In genomic region chr3:92825808-92826207, GRCm38 (mm10) we compare ENCODE assay signal across 35 mouse cellular contexts. TPM values are rescaled to one million over a fixed set of nuclear protein-coding genes. Genes with fewer than 3 reads are reported as not detected.
A peak's percentile ranks its signal among the peaks of the same experiment; 100 is the strongest.
DNase-seq lines count a peak whose midpoint lies in the region; ATAC-seq and TF ChIP-seq lines count a peak whose summit lies in the region.
"Had no signal": no experiment of that assay in that cellular context is flagged by ENCODE, and none has a peak within 500 bp of the region (broad histone marks: within the 10 kb centered on the region; RNA-seq: fewer than 3 reads in every experiment).

No protein-coding gene starts in this region.

- TF ChIP-seq CTCF in heart, postnatal 0 days (IDR thresholded peaks at IDR 0.05; ENCODE audit: low read depth), result peak; percentile 18
- peak; percentile 46 for TF ChIP-seq CTCF in layer of hippocampus, adult 2 months (conservative IDR thresholded peaks at IDR 0.05)

- H3K27ac ChIP-seq in heart, postnatal 0 days (ENCODE audit: low read depth), result no peak overlapping the region
- H3K27ac ChIP-seq in layer of hippocampus, adult 2 months, result no peak overlapping the region
- no peak overlapping the region for H3K27ac ChIP-seq in forebrain, embryonic 10.5 days
- H3K27ac ChIP-seq: embryonic facial prominence, embryonic 12.5 days; heart, embryonic 13.5 days; hindbrain, embryonic 12.5 days; kidney, embryonic 15.5 days; limb, embryonic 15.5 days; liver, embryonic 14.5 days; lung, embryonic 15.5 days; midbrain, embryonic 15.5 days; neural tube, embryonic 13.5 days had no signal

- H3K4me3 ChIP-seq in heart, postnatal 0 days (ENCODE audit: low read depth, low read length), result no peak overlapping the region
- H3K4me3 ChIP-seq in layer of hippocampus, adult 2 months, result no peak overlapping the region
- H3K4me3 ChIP-seq in forebrain, embryonic 10.5 days, result no peak overlapping the region
- H3K4me3 ChIP-seq: embryonic facial prominence, embryonic 12.5 days; erythroblast, embryonic 14.5 days; heart, embryonic 13.5 days; hindbrain, embryonic 12.5 days; kidney, embryonic 15.5 days; limb, embryonic 15.5 days; lung, embryonic 15.5 days; midbrain, embryonic 15.5 days; myocyte; neural tube, embryonic 13.5 days had no signal

- no peak for TF ChIP-seq EP300 in heart, postnatal 0 days (IDR thresholded peaks at IDR 0.05; ENCODE audit: low read depth)

- no peaks in the 10 kb centered on the region for H3K4me1 ChIP-seq in heart, postnatal 0 days (ENCODE audit: control insufficient read depth, insufficient read depth)
- H3K4me1 ChIP-seq in forebrain, embryonic 10.5 days, result no peaks in the 10 kb centered on the region
- H3K4me1 ChIP-seq: embryonic facial prominence, embryonic 12.5 days; heart, embryonic 13.5 days; hindbrain, embryonic 12.5 days; kidney, embryonic 15.5 days; limb, embryonic 15.5 days; lung, embryonic 15.5 days; midbrain, embryonic 15.5 days; neural tube, embryonic 13.5 days had no signal

- no peak overlapping the region for H3K9ac ChIP-seq in heart, postnatal 0 days (replicated peaks; ENCODE audit: low read depth, low read length)
- H3K9ac ChIP-seq: embryonic facial prominence, embryonic 12.5 days; heart, embryonic 13.5 days; hindbrain, embryonic 12.5 days; kidney, embryonic 15.5 days; limb, embryonic 15.5 days; liver, embryonic 14.5 days; lung, embryonic 15.5 days; midbrain, embryonic 15.5 days; neural tube, embryonic 13.5 days had no signal

- no peaks in the 10 kb centered on the region for H3K27me3 ChIP-seq in heart, postnatal 0 days (ENCODE audit: control insufficient read depth, insufficient read depth, low read length)
- no peaks in the 10 kb centered on the region for H3K27me3 ChIP-seq in forebrain, embryonic 10.5 days (ENCODE audit: poor library complexity, severe bottlenecking)
- H3K27me3 ChIP-seq: embryonic facial prominence, embryonic 12.5 days; heart, embryonic 13.5 days; hindbrain, embryonic 12.5 days; kidney, embryonic 15.5 days; limb, embryonic 15.5 days; lung, embryonic 15.5 days; midbrain, embryonic 15.5 days; neural tube, embryonic 13.5 days had no signal

- no peak overlapping the region for H3K4me2 ChIP-seq in heart, postnatal 0 days (ENCODE audit: low read depth, low read length)
- H3K4me2 ChIP-seq: embryonic facial prominence, embryonic 12.5 days; heart, embryonic 13.5 days; hindbrain, embryonic 12.5 days; kidney, embryonic 15.5 days; limb, embryonic 15.5 days; lung, embryonic 15.5 days; midbrain, embryonic 15.5 days; neural tube, embryonic 13.5 days had no signal

- no peaks in the 10 kb centered on the region for H3K36me3 ChIP-seq in heart, postnatal 0 days (replicated peaks; ENCODE audit: control insufficient read depth, insufficient read depth, low read length)
- no peaks in the 10 kb centered on the region for H3K36me3 ChIP-seq in forebrain, embryonic 10.5 days (replicated peaks)
- H3K36me3 ChIP-seq: embryonic facial prominence, embryonic 12.5 days; heart, embryonic 13.5 days; hindbrain, embryonic 12.5 days; kidney, embryonic 15.5 days; limb, embryonic 15.5 days; lung, embryonic 15.5 days; midbrain, embryonic 15.5 days; neural tube, embryonic 13.5 days had no signal

- no peak for DNase-seq in heart, postnatal 0 days (ENCODE audit: low spot score)
- no peak for DNase-seq in heart, adult 9 months (ENCODE audit: low spot score in 2 of 2)
- no peak for DNase-seq in layer of hippocampus, adult 2 months (ENCODE audit: low spot score in 2 of 2)
- no peak for DNase-seq in layer of hippocampus, adult 9-10 months (ENCODE audit: low spot score)
- peak; percentile 8 for DNase-seq in 416B (ENCODE audit: low read depth)
- peak; percentile 1 for DNase-seq in brain, adult 2 months (ENCODE audit: low read depth, low spot score)
- DNase-seq in forebrain, embryonic 10.5 days (ENCODE audit: extremely low spot score, low spot score), result no peak
- DNase-seq: adrenal gland, postnatal 36 days; cerebellum, adult 11 months; cerebellum, postnatal 10 days; gastrocnemius, postnatal 14 days; heart, adult 18-20 months; layer of hippocampus, postnatal 36 days; lung, postnatal 4 days; right cerebral cortex, postnatal 4 days; thymus, postnatal 25 days had no signal

- no peak for ATAC-seq in heart, postnatal 0 days (ENCODE audit: insufficient read depth, low read depth)
- ATAC-seq: forebrain, embryonic 14.5 days; inflammation-experienced regulatory T-cells, adult 6 months; midbrain, embryonic 15.5 days had no signal

- WGBS in heart, postnatal 0 days, result 19% methylated on average over 1 of the region's 1 CpGs
- 39% methylated on average over 1 of the region's 1 CpGs for WGBS in forebrain, embryonic 10.5 days

- H3K9me3 ChIP-seq in heart, postnatal 0 days (replicated peaks; ENCODE audit: control insufficient read depth, low read length), result no peaks in the 10 kb centered on the region
- no peaks in the 10 kb centered on the region for H3K9me3 ChIP-seq in forebrain, embryonic 10.5 days
- H3K9me3 ChIP-seq: embryonic facial prominence, embryonic 12.5 days; heart, embryonic 13.5 days; hindbrain, embryonic 12.5 days; kidney, embryonic 15.5 days; limb, embryonic 15.5 days; lung, embryonic 15.5 days; midbrain, embryonic 15.5 days; neural tube, embryonic 13.5 days had no signal

RNA-seq across cellular contexts. Expression of gene Kprp, which starts 1.2 kb away (rescaled TPM):
- total RNA-seq in heart, postnatal 0 days (2014; rRNA removed; ENCODE audit: low replicate concordance), result not detected in 2 replicates
- polyA plus RNA-seq in heart, postnatal 0 days (2015; fragmentation: Nextera tagmentation; extraction: Ambion mirVana), result not detected in 2 replicates
- not detected for total RNA-seq in layer of hippocampus, adult 2 months (2021)
- not detected in 2 replicates for polyA plus RNA-seq in forebrain, embryonic 10.5 days (2016; fragmentation: Nextera tagmentation; extraction: Ambion mirVana)
- total RNA-seq: adrenal gland, adult 18-20 months; adrenal gland, postnatal 36 days; gastrocnemius, postnatal 14 days; heart, adult 18-20 months; heart, postnatal 25 days; layer of hippocampus, postnatal 36 days; left cerebral cortex, postnatal 36 days; megakaryocyte-erythroid progenitor cell, adult 5-6 weeks had no signal
- polyA plus RNA-seq: C2C12; embryonic facial prominence, embryonic 12.5 days; erythroblast, embryonic 14.5 days; forebrain, embryonic 14.5 days; heart, embryonic 13.5 days; hindbrain, embryonic 12.5 days; inflammation-experienced regulatory T-cells, adult 6 months; kidney, embryonic 15.5 days; liver, embryonic 14.5 days; lung, embryonic 15.5 days; midbrain, embryonic 15.5 days; myocyte; neural tube, embryonic 13.5 days; stomach, embryonic 14.5 days had no signal

RNA-seq across cellular contexts. Expression of gene Lce1k, which starts 18.1 kb away (rescaled TPM):
- not detected in 2 replicates for total RNA-seq in heart, postnatal 0 days (2014; rRNA removed; ENCODE audit: low replicate concordance)
- polyA plus RNA-seq in heart, postnatal 0 days (2015; fragmentation: Nextera tagmentation; extraction: Ambion mirVana), result not detected in 2 replicates
- not detected for total RNA-seq in layer of hippocampus, adult 2 months (2021)
- not detected in 2 replicates for polyA plus RNA-seq in forebrain, embryonic 10.5 days (2016; fragmentation: Nextera tagmentation; extraction: Ambion mirVana)
- total RNA-seq: adrenal gland, adult 18-20 months; adrenal gland, postnatal 36 days; gastrocnemius, postnatal 14 days; heart, adult 18-20 months; heart, postnatal 25 days; layer of hippocampus, postnatal 36 days; left cerebral cortex, postnatal 36 days; megakaryocyte-erythroid progenitor cell, adult 5-6 weeks had no signal
- polyA plus RNA-seq: C2C12; embryonic facial prominence, embryonic 12.5 days; erythroblast, embryonic 14.5 days; forebrain, embryonic 14.5 days; heart, embryonic 13.5 days; hindbrain, embryonic 12.5 days; inflammation-experienced regulatory T-cells, adult 6 months; kidney, embryonic 15.5 days; limb, embryonic 15.5 days; liver, embryonic 14.5 days; lung, embryonic 15.5 days; midbrain, embryonic 15.5 days; myocyte; neural tube, embryonic 13.5 days; stomach, embryonic 14.5 days had no signal

RNA-seq across cellular contexts. Expression of gene Lce1l, which starts 25.3 kb away (rescaled TPM):
- total RNA-seq in heart, postnatal 0 days (2014; rRNA removed; ENCODE audit: low replicate concordance), result not detected in 2 replicates
- not detected in 2 replicates for polyA plus RNA-seq in heart, postnatal 0 days (2015; fragmentation: Nextera tagmentation; extraction: Ambion mirVana)
- not detected for total RNA-seq in layer of hippocampus, adult 2 months (2021)
- polyA plus RNA-seq in forebrain, embryonic 10.5 days (2016; fragmentation: Nextera tagmentation; extraction: Ambion mirVana), result not detected in 2 replicates
- total RNA-seq: adrenal gland, adult 18-20 months; adrenal gland, postnatal 36 days; gastrocnemius, postnatal 14 days; heart, adult 18-20 months; heart, postnatal 25 days; layer of hippocampus, postnatal 36 days; left cerebral cortex, postnatal 36 days; megakaryocyte-erythroid progenitor cell, adult 5-6 weeks had no signal
- polyA plus RNA-seq: C2C12; embryonic facial prominence, embryonic 12.5 days; erythroblast, embryonic 14.5 days; forebrain, embryonic 14.5 days; heart, embryonic 13.5 days; hindbrain, embryonic 12.5 days; inflammation-experienced regulatory T-cells, adult 6 months; kidney, embryonic 15.5 days; liver, embryonic 14.5 days; lung, embryonic 15.5 days; midbrain, embryonic 15.5 days; myocyte; neural tube, embryonic 13.5 days; stomach, embryonic 14.5 days had no signal

RNA-seq across cellular contexts. Expression of gene Lce1j, which starts 35.5 kb away (rescaled TPM):
- total RNA-seq in heart, postnatal 0 days (2014; rRNA removed; ENCODE audit: low replicate concordance), result not detected in 2 replicates
- polyA plus RNA-seq in heart, postnatal 0 days (2015; fragmentation: Nextera tagmentation; extraction: Ambion mirVana), result not detected in 2 replicates
- total RNA-seq in layer of hippocampus, adult 2 months (2021), result not detected
- polyA plus RNA-seq in forebrain, embryonic 10.5 days (2016; fragmentation: Nextera tagmentation; extraction: Ambion mirVana), result not detected in 2 replicates
- total RNA-seq: adrenal gland, adult 18-20 months; adrenal gland, postnatal 36 days; gastrocnemius, postnatal 14 days; heart, adult 18-20 months; heart, postnatal 25 days; layer of hippocampus, postnatal 36 days; left cerebral cortex, postnatal 36 days; megakaryocyte-erythroid progenitor cell, adult 5-6 weeks had no signal
- polyA plus RNA-seq: C2C12; embryonic facial prominence, embryonic 12.5 days; erythroblast, embryonic 14.5 days; forebrain, embryonic 14.5 days; heart, embryonic 13.5 days; hindbrain, embryonic 12.5 days; inflammation-experienced regulatory T-cells, adult 6 months; kidney, embryonic 15.5 days; liver, embryonic 14.5 days; lung, embryonic 15.5 days; midbrain, embryonic 15.5 days; myocyte; neural tube, embryonic 13.5 days; stomach, embryonic 14.5 days had no signal

RNA-seq across cellular contexts. Expression of gene 2310050C09Rik, which starts 44.2 kb away (rescaled TPM):
- total RNA-seq in heart, postnatal 0 days (2014; rRNA removed; ENCODE audit: low replicate concordance), result not detected in 2 replicates
- polyA plus RNA-seq in heart, postnatal 0 days (2015; fragmentation: Nextera tagmentation; extraction: Ambion mirVana), result not detected in 2 replicates
- total RNA-seq in layer of hippocampus, adult 2 months (2021), result not detected
- not detected in 2 replicates for polyA plus RNA-seq in forebrain, embryonic 10.5 days (2016; fragmentation: Nextera tagmentation; extraction: Ambion mirVana)
- total RNA-seq: adrenal gland, adult 18-20 months; adrenal gland, postnatal 36 days; gastrocnemius, postnatal 14 days; heart, adult 18-20 months; heart, postnatal 25 days; layer of hippocampus, postnatal 36 days; left cerebral cortex, postnatal 36 days; megakaryocyte-erythroid progenitor cell, adult 5-6 weeks had no signal
- polyA plus RNA-seq: C2C12; embryonic facial prominence, embryonic 12.5 days; erythroblast, embryonic 14.5 days; forebrain, embryonic 14.5 days; heart, embryonic 13.5 days; hindbrain, embryonic 12.5 days; inflammation-experienced regulatory T-cells, adult 6 months; kidney, embryonic 15.5 days; liver, embryonic 14.5 days; lung, embryonic 15.5 days; midbrain, embryonic 15.5 days; myocyte; neural tube, embryonic 13.5 days; stomach, embryonic 14.5 days had no signal

Comparison
In these comparisons a context has a peak if more than half of its experiments do, and no peak if none do; other contexts are left out.
1. DNase-seq: peak in 416B (single experiment) and brain, adult 2 months (single experiment); none in heart, postnatal 0 days (single experiment), heart, adult 9 months (0 of 2), layer of hippocampus, adult 2 months (0 of 2), layer of hippocampus, adult 9-10 months (single experiment) and forebrain, embryonic 10.5 days (single experiment).